Mouse (Mus musculus): Measurements from ENCODE around the gene Stbd1.

Gene Stbd1

GRCm38 (mm10) chr5:92640861-92641260 is 38.0 kb downstream of the Stbd1 start:
- no peak for DNase-seq (ENCODE audit: low read depth)

Data from fibroblast of lung, adult 2 months (primary cell).